ENCODE assay signal across 8 mouse cellular contexts in the genomic region with DNA sequence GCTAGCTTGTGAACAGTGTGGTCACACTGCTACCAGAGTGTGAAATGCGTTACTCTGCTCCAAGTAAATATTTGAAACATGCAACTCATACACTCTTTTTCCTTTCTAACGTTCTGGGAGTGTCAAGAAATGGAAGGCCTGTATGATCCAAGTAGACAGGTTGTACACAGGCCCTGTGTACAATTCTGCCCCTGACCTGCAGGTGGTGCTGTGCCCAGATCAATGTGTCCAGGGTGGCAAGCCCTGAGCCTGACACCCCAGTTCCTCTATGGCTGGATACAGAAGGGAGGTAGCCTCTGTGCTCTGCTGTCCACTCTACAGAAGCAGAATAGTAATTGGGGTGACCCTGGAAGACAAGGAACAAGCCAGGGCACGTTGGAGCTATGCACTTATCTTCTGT. TPM values are rescaled to one million over a fixed set of nuclear protein-coding genes. Genes with fewer than 3 reads are reported as not detected.
DNase-seq lines count a peak whose midpoint lies in the region; ATAC-seq and TF ChIP-seq lines count a peak whose summit lies in the region.

No protein-coding gene starts in this region.

- no peak for ATAC-seq in kidney, embryonic 15.5 days (replicated peaks; ENCODE audit: low FRiP score)
- peak; percentile 84 for ATAC-seq in common myeloid progenitor, adult 5-6 weeks (replicated peaks; ENCODE audit: low read depth, poor library complexity, severe bottlenecking)

- H3K4me3 ChIP-seq in kidney, embryonic 15.5 days (replicated peaks), result no peak overlapping the region
- no peak overlapping the region for H3K4me3 ChIP-seq in small intestine, adult 2 months (ENCODE audit: low read depth, low read length)
- no peak overlapping the region for H3K4me3 ChIP-seq in forebrain, embryonic 10.5 days

- DNase-seq in kidney, adult 11 months, result peak; percentile 53
- DNase-seq in ES-CJ7 (ENCODE audit: low read depth, low spot score), result peak; percentile 66
- DNase-seq in kidney, adult 9 months, result peak; percentile 82
- no peak for DNase-seq in forebrain, embryonic 10.5 days (ENCODE audit: extremely low spot score, low spot score)
- no peak for DNase-seq in right cerebral cortex, postnatal 4 days

- H3K9ac ChIP-seq in kidney, embryonic 15.5 days, result no peak overlapping the region

- TF ChIP-seq CTCF in small intestine, adult 2 months (IDR thresholded peaks at IDR 0.05; ENCODE audit: extremely low read depth, insufficient read length, insufficient replicate concordance, low read depth, low read length), result peak; percentile 73; the same call in 1 of the 2 replicates

- H3K27ac ChIP-seq in kidney, embryonic 15.5 days, result no peak overlapping the region
- no peak overlapping the region for H3K27ac ChIP-seq in small intestine, adult 2 months (ENCODE audit: insufficient read depth, low read depth, low read length)
- H3K27ac ChIP-seq in forebrain, embryonic 10.5 days, result no peak overlapping the region

- 68% methylated on average over 3 of the region's 3 CpGs for WGBS in kidney, embryonic 15.5 days
- WGBS in small intestine, adult 2 months, result 27% methylated on average over 3 of the region's 3 CpGs
- 69% methylated on average over 3 of the region's 3 CpGs for WGBS in forebrain, embryonic 10.5 days

- no peak overlapping the region for H3K4me2 ChIP-seq in kidney, embryonic 15.5 days

- H3K36me3 ChIP-seq in kidney, embryonic 15.5 days, result 0 out of 2 replicates have a peak, but pooled peaks cover 3% of the 10 kb centered on the region
- peaks cover 2% of the 10 kb centered on the region; the same call in 1 of the 2 replicates for H3K36me3 ChIP-seq in small intestine, adult 2 months (ENCODE audit: control insufficient read depth, insufficient read depth, low read length)
- H3K36me3 ChIP-seq in forebrain, embryonic 10.5 days (replicated peaks), result no peaks in the 10 kb centered on the region

- peaks cover 7% of the 10 kb centered on the region; the same call in 1 of the 2 replicates for H3K4me1 ChIP-seq in kidney, embryonic 15.5 days
- H3K4me1 ChIP-seq in small intestine, adult 2 months (ENCODE audit: control insufficient read depth, insufficient read depth, insufficient read length, low read length), result peaks cover 5% of the 10 kb centered on the region
- H3K4me1 ChIP-seq in forebrain, embryonic 10.5 days, result no peaks in the 10 kb centered on the region; the same call in 1 of the 2 replicates

- H3K9me3 ChIP-seq in kidney, embryonic 15.5 days (replicated peaks), result no peaks in the 10 kb centered on the region
- no peaks in the 10 kb centered on the region for H3K9me3 ChIP-seq in forebrain, embryonic 10.5 days

- TF ChIP-seq POLR2A in small intestine, adult 2 months (IDR thresholded peaks at IDR 0.05; ENCODE audit: low read depth, low read length), result no peak

- no peaks in the 10 kb centered on the region for H3K27me3 ChIP-seq in kidney, embryonic 15.5 days
- H3K27me3 ChIP-seq in small intestine, adult 2 months (ENCODE audit: control insufficient read depth, insufficient read depth, low read length), result no peaks in the 10 kb centered on the region
- no peaks in the 10 kb centered on the region for H3K27me3 ChIP-seq in forebrain, embryonic 10.5 days (ENCODE audit: poor library complexity, severe bottlenecking)

RNA-seq across cellular contexts. Expression of gene Rph3al, which starts 24.3 kb away (rescaled TPM):
- polyA plus RNA-seq in kidney, embryonic 15.5 days (2015; fragmentation: Nextera tagmentation; extraction: Ambion mirVana), result 13.8 and 14.5 TPM in 2 replicates
- total RNA-seq in common myeloid progenitor, adult 5-6 weeks (2017), result 1.5 and 1.9 TPM in 2 replicates
- polyA plus RNA-seq in small intestine, adult 2 months (2012; rRNA removed), result 12.6 and 12.7 TPM in 2 replicates
- polyA plus RNA-seq in forebrain, embryonic 10.5 days (2016; fragmentation: Nextera tagmentation; extraction: Ambion mirVana), result 2.1 and 2.9 TPM in 2 replicates

Comparison
In these comparisons a context has a peak if more than half of its experiments do, and no peak if none do; other contexts are left out.
1. DNase-seq: peak in kidney, adult 11 months (single experiment), ES-CJ7 (single experiment) and kidney, adult 9 months (single experiment); none in forebrain, embryonic 10.5 days (single experiment) and right cerebral cortex, postnatal 4 days (single experiment).